Mouse (Mus musculus) urinary bladder, postnatal 14 days (tissue): ENCODE results near the gene Hdac10.

ENCODE experiments used
- DNase-seq: peaks from one replicate; pipeline ENCODE4 v3.0.0; 2021; ENCODE audit warnings: low spot score

Hdac10 gene

DNA sequence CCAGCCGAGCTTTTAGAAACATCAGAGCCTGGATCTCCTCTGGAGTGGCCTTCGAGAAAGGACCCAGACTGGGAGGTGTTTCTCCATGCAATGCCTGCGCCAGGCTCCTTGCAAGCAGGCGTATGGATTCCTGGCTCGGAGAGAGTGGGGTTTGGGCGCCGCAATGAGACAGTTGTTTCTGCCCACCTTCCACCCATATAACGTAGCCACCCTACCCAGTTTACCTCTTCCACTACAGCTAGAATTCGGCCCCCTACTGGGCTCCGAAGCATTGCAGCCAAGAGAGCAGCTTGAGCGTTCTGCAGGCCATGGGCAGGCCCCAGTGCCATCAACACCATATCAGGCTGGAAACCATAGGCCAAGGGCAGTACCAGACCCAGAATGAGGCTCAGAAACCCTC, 4.9 kb downstream of the Hdac10 start:
- DNase-seq: peak; percentile 24

DNA sequence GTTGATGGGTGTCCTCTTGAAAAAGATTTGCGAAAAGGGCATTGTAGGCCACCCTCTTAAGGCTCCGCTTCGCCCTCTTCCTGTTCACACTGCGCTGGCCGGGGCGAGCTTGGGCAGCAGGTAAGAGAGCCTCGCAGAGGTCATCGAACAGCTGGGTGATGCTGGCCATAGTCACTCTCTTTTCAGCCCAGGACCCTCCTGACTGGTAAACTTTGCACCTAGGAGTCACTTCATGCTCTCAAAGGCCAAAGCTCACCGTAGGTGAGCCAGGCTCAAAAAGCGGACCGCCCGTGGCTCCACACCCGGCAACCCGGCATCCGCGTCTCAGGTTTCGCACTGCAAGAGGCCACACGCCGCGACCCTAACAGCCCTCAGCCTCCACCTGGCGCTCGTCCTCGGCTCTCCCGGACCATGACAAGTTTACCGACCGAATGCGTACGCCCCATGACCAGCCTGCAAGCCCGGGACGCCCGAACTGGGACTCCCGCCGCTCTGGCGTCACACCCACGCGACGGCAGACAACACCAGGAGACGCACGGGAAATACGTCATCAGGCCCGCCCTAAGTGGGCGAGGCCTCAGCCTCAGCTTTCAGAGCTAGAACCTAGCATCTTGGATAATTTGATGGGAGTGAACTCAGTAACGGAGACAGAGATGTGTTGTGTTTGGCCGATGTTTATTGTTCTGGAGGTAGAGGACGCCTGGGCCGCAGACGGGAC, 5.7 kb downstream of the Hdac10 start, which contains the start of gene Tubgcp6:
Gene Tubgcp6 (minus strand): TSS at position 464 of the 718 bp plus-strand sequence.
- peak; percentile 93 for DNase-seq

DNA sequence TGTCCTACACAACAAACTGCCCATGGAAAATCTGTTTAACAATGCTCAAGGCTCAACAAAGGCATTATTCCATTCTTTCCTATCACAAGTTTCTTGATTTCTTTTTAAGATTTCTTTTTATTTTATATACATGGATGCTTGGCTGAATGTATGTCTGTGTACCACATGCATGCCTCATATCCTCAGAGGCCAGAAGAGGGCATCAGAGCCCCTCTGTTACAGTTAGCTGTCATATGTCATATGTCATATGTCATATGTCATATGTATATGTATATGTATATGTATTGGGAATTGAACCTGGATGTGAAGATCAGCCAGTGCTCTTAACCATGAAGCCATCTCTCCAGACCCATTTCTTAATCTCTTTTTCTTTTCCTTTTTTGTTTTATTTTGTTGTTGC, 10.5 kb downstream of the Hdac10 start:
- no peak for DNase-seq

DNA sequence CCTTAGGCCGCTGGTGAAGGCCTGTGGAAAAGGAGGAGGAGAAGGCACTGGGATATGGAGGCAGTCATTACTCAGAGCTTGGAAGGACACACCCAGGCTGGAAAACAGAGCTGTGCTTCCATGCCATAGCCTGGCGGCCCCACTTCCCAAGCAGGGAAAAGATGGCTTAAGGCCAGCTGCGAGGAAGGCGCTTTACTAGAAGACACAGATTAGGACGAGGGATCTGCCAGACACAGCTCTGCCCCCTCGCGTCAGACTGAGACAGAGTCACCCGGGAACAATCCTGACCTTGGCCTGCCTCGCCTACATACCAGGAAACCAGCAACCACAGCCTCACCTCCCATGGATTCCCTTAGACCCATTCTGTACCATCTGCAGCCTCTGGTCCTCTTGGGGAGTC, 18.4 kb downstream of the Hdac10 start:
- DNase-seq: no peak

DNA sequence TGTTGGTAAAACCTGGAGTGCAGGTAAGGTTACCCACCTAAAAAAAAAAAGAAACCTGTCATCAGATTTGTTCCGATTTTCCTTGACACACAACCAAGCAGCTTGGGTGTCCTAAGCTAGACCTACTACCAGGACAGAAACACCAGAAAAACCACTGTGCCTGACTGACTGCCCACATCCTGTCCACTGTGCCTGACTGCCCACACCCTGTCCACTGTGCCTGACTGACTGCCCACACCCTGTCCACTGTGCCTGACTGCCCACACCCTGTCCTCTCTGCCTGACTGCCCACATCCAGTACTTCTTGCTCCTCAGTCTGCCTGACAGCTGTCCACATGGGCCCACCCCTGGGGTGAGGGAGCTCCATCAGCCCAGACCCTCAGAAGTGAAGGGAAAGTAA, 21.5 kb downstream of the Hdac10 start:
- no peak for DNase-seq

DNA sequence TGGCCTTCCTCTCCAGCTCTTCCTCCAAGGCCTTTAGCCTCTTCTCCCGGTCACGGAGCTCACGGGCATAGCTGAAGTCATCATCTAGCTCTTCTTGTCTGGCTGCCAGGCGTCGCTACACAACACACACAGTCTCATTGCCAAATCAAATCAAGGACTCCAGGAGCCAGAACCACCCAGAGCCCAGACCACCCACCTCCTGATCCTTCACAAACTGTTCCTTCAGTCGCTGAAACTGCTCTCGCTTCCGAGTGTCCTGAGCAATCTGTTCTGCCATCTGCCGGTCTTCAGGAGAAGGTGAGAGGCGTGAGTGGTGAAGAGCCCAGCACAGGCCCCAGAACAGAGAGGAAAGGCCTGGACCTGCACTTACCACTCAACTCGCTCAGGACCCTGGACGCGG, 22.4 kb downstream of the Hdac10 start:
- no peak for DNase-seq

DNA sequence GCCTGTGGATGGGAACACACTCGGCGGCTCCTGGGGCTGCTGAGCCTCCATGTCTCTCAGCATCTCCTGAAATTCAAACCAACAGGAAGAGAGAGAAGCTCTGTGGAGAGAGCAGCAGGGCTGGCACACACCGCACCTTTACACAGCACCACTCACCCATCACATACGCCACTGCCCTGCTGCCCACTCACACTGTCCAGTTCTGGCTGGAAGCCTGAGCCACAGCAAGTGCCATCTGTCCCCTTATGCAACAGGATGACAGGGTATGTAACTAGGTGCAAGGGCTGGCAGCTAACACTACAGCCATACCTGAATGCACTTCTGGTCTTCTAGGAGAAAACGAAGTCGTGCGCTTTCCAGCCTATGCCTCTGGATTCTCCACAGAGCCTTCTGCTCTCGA, 24.1 kb downstream of the Hdac10 start:
- no peak for DNase-seq

DNA sequence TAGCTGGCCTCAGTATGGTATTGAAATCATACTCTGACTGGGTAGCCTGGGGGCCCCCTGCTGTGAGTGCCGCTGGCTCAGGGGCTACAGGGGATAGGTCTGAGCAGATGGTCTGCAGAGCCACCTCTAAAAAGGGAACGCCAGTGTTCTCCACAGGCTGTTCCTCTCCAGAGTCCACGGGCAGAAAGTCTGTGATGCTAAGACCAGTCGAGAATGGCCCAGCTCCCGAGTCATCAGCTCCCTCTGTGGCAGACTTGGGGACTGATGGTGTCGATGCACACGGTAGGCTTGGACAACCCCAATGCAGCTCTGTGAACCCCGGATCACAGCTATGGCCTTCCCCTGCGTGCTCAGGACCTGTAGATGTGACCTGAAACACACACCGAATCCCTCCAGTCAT, 24.6 kb downstream of the Hdac10 start:
- DNase-seq: no peak

DNA sequence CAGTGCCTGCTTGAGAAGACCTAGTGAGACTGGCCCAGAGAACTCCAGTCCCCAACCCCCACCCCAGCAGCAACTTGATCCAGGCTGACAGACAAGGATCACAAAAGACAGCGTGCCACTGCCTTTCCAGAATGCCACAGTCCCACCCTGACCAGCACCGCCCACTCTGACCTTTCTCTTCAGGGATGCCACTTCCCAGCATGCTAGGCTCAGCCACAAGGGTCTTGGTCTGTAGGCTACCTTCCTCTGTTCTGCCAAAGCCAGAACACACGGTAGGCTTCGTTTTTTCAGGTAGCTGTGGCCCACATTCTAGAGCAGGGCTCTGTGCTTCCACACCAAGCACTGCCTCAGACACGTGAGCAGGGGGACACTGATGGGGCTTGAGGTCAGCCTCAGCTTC, 25.9 kb downstream of the Hdac10 start:
- no peak for DNase-seq

DNA sequence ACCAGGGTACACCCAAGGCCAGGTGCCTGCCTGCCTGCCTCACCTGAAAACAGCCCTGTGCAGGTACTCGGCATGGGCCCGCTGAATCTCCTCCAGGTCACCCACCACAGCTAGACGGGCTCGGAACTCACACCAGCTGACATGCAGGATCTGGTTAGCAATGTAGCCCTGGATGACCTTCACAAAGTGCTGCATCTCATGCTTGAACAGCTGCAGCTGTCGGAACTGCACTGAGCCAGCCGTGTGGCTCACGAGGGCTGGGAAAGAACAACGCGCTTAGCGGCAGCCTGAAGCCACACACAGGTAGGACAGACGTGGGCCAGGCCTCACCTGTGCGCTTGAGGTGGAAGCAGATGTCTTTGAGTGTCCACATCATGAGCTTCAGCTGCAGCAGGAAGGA, 27.7 kb downstream of the Hdac10 start:
- no peak for DNase-seq

DNA sequence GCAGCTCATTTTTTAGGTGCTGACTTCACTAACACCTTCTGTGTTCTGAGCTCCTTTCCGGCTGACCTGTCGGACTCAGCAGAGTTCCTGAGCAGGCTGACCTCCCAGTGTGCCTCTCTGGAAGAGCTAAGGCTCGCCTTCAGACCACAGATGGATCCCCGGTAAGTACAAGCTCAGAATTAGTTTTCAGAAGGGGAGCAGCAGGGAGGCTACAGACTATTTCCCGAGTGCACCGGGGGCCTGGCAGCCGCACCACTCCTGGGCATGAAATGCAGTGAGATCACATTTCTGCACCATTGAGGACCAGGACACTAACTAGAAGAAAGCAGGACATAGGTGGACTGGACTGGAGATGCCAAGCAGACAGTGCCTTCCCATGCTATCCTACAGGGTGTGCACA, 29.9 kb downstream of the Hdac10 start:
- no peak for DNase-seq

DNA sequence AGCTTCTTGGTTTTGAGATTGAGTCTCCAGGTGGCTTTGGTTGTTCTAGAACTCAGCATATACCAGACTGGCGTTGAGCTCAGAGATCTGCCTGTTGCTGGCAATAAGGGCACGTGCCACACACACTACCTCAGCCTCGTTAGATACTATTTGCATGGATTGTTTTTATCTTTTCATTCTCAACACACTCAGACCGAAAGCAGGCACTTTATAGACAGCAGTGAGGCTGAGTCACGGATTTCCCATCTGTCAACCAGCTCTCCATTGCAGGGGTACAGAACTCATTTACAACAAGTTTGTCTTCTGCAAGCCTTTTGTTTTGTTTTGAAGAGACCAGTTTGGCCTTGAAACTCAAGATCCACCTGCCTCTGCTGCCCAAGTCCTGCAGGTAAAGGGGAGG, 31.1 kb downstream of the Hdac10 start:
- no peak for DNase-seq

DNA sequence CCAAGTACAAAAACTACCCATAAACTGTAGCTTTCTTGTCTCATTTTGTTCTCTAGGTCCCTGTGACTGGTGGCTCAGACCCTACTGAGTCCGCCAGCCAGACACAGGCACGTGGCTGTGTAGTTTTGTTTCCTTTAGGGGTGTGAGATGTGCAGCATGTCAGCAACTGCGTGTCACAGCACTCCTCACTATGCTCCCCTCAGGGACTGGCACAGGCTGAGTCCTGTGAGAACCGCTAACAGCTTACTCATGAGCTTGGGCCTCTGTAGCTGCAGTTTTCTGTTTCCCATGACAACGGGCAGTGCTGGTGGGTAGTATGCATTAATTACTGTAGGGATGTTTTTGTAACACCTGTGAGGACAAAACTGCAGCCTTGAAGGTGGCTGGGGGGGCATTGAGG, 36.3 kb downstream of the Hdac10 start:
- no peak for DNase-seq

DNA sequence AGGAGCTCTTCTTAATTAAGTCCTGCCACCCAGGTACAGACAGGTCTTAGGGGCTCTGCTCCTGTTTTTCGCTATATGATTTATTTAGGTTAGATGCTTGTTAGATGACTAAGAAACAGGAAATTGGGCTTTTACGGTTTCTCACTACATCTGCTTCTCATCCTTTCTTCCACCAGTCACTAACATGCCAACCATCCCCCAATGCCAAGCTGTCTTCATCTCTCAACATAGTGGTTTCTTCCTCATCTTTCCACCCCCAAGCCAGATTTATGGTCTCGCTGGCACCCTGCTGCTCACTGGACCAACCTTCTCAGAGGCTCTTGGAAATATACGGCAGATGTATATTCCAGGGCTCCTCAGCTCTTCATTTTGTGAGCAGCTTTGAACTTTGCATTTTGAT, 37.8 kb downstream of the Hdac10 start:
- DNase-seq: no peak

DNA sequence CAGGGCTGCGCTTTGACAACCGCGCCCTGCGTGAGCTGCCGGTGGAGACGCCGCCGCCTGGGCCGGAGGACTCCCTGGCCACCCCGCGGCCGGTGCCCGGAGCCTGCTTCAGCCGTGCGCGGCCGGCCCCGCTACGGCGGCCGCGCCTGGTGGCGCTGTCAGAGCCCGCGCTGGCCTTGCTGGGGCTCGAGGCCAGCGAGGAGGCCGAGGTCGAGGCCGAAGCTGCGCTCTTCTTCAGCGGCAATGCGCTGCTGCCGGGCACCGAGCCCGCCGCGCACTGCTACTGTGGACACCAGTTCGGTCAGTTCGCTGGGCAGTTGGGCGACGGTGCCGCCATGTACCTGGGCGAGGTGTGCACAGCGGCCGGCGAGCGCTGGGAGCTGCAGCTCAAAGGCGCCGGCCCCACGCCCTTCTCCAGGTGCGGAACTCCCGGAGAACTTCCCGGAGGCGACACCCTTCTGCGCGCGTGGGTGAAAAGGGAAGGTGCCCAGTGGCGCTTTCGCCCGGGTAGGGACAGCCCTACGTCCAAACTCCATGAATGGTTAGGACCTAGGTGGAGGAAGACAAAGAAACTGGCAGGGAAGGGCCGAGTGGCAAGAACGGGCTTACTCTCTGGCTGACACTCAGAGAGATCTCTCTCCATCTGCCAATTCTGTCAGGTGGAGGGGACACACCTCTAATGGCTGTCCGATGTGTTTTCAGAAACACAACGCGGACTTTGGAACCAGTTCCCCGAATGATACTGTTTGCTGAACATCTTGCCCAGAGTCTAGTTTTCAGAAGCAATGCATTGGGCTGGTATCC, 39.0 kb downstream of the Hdac10 start:
- peak; percentile 22 for DNase-seq

DNA sequence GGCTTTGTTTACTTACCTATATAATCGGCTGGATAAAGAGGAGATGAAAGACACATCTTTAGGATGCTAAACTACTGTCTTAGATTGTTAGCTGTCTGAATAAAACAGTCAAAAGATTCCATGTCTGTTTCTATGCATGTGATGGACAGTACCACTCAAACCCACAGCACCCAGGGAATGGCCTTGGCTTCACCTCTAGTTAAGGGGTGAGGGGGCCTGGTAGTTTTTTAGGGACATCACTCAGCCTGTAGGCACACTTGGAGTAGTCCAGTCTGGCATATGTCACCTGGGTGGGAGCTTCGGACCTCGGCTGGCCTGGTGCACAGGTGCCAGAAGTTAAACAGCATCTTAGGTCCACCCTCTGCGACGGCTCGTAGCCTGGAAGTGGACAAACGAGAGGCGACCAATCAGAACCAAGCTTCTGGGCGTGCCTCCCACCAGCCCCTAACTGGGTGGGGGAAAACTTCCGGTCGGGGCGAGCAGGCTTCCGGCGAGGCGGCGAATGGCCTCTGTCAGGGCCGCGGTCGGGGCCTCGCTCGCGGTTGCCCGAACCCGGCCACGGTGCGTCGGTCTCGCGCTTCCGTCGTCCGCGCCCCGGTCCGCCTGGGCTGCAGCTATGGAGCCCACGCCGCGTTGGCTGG, 39.8 kb downstream of the Hdac10 start, which contains the start of gene Selenoo:
Gene Selenoo (plus strand): TSS at position 478 of the 641 bp plus-strand sequence.
- DNase-seq: peak; percentile 93

DNA sequence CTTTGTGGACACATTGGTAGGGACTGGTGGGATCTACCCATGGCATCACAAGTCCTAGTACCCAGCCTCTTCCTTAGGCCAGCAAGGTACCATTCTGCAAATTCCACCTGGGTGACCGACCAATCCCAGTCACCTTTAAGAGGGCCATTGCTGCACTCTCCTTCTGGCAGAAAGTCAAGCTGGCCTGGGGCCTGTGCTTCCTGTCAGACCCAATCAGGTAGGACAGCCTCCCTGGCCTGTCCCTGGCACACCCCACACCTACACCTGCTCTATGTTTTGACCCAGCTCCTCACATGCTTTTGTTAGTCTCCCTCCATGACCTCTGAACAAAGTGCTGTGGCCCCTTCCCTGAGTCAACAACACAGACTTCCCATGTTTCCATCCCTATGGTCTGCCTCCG, 43.7 kb downstream of the Hdac10 start:
- DNase-seq: no peak

DNA sequence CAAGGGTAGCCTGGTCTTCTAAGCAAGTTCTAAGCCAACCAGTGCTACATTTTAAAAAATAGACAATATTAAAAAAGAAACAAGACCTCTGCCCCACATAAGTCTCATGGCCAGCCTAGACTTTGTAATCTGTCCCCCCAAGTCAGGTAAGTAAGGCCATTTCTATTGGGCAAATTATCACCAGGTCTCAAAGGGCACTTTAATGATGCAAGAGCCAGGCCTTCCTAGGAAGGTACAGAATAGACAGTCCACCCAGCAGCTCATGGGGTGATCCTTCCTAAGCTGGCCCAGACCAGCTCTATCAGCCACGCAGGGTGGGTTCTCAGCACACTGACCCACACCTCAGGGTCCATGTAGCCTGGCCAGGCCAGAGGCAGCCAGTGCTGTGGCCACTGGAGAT, 44.6 kb downstream of the Hdac10 start:
- DNase-seq: no peak

DNA sequence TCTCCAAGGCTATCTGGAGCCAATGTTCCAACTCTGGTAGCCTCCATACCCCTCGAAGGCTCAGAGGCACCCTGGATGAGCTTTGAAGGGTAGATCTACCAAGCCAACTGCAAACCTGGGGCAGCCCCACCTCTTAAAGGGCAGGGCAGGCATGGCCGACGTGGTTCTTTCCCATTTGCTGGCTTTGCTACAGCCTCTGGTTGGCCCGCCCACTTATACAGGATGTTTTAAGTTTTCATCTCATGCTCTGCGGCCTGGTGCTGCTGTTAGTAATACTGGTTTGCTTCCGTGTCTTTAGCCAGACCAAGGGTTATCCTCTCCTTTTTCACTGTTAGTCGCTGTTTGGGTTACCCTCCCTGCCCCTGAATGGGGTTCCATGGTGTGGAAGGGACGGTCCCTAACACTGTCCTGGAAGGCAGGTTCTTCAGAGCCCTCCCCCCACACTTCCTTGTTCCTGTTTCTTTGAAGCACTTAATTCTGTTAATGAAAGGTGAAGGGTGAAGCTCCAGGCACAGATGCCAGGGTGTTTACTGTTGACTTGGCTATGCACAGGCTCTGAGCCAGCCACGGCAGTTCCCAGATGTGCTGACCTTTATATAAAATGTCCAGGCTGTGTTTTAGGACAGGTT, 50.2 kb downstream of the Hdac10 start:
- DNase-seq: peak; percentile 74

DNA sequence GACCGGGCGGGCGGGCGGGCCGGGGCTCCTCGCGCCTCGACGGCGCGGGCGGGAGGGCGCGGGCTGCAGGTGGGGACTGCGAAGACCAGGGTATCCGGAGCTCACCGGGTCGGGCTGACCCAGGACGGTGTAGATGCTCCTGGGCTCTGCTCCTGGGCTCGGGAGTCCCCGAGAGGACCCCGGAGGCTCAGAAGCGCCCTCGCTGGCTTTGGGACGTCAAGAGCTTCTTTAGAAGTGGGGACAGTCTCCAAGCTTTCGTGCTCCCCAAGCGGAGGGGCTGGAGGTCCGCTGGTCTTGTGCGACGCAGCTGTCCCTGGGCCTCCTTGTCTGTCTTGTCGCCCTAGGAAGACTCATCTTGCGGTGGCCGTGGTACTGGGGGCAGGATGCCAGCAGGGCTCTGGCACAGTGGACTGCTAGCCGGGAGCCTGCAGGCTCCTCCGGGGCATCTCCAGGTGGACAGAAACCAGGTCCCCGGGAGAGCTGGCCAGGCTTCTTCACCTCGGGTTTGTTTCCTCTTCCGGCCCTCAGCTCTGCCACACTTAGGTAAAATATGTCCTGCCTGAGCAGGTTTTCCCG, 52.3 kb downstream of the Hdac10 start:
- DNase-seq: peak; percentile 55

DNA sequence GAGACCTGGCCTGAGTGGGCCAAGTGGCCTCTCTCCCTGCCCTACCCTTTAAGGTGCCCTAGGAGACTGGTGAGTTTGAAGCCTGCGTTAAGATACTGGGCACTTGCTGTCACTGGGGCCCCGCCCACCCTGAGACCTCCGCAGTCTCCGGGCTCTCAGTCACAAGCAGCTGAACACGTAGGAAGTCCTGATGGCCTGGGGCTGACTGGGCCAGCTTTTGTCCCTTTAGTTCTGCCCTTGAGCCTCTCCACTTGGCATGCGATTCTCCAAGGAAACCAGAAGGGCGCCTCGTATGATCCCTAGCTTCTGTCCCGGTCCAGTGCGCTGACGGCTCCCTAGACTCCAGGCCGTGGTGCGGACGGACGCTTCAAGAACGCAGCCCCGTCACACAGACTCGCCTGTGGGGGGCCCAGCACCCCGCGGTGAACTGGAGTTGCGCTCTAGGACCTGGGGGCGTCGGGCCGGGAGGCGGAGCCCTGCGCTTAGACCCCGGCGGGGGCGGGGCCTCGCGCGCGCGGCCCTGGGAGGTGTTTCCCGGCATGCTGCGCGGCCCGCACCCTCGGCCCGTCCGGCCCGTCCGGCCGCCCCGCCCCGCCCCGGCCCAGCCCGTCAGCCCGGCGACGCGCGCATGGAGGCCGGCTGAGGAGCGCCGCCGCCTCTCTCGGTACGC, 52.9 kb downstream of the Hdac10 start:
- peak; percentile 87 for DNase-seq
